Mouse (Mus musculus): Measurements from ENCODE around the gene Iqgap2. TPM values are rescaled to one million over a fixed set of nuclear protein-coding genes. Genes with fewer than 3 reads are reported as not detected.

Gene Iqgap2
- total and polyA plus RNA-seq, 2 experiments from 2014 or later: 0.83 to 1.3 TPM

DNA sequence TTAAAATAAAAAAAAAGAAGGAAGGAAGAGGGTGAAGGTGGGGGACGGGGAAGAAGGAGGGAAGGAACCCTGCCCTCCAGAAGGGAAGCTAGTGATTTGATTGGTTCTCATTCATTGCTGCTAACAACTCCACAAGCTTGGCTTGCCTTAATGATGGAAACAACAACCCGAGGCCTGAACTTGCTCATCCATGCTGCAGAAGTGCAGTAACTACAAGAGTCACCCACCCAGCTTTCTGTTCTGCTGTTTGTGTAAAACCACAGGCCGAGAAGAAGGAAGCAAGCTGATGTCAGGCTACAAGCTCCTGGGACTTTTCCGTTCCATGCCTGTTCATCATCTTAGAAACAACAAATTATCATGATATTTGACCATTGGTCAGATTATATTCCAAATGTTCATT is 176.4 kb downstream of the Iqgap2 start:
- Histone ChIP-seq H3K9ac (replicated peaks; ENCODE audit: low read depth, low read length) (no peak overlapping the region), H3K4me2 (ENCODE audit: low read depth, low read length) (no peak overlapping the region), H3K4me1 (ENCODE audit: control insufficient read depth, insufficient read depth) (no peaks in the 10 kb centered on the region), H3K36me3 (replicated peaks; ENCODE audit: control insufficient read depth, insufficient read depth, low read length) (no peaks in the 10 kb centered on the region), H3K4me3 (ENCODE audit: low read depth, low read length) (no peak overlapping the region), H3K27ac (ENCODE audit: low read depth) (no peak overlapping the region), H3K27me3 (ENCODE audit: control insufficient read depth, insufficient read depth, low read length) (no peaks in the 10 kb centered on the region), H3K9me3 (replicated peaks; ENCODE audit: control insufficient read depth, low read length) (no peaks in the 10 kb centered on the region)
- 59% methylated on average over 4 of the region's 4 CpGs for WGBS
- ATAC-seq (ENCODE audit: insufficient read depth, low read depth): no peak
- DNase-seq (ENCODE audit: low spot score): no peak
- TF ChIP-seq CTCF (IDR thresholded peaks at IDR 0.05; ENCODE audit: low read depth): no peak
- TF ChIP-seq EP300 (IDR thresholded peaks at IDR 0.05; ENCODE audit: low read depth): no peak

DNA sequence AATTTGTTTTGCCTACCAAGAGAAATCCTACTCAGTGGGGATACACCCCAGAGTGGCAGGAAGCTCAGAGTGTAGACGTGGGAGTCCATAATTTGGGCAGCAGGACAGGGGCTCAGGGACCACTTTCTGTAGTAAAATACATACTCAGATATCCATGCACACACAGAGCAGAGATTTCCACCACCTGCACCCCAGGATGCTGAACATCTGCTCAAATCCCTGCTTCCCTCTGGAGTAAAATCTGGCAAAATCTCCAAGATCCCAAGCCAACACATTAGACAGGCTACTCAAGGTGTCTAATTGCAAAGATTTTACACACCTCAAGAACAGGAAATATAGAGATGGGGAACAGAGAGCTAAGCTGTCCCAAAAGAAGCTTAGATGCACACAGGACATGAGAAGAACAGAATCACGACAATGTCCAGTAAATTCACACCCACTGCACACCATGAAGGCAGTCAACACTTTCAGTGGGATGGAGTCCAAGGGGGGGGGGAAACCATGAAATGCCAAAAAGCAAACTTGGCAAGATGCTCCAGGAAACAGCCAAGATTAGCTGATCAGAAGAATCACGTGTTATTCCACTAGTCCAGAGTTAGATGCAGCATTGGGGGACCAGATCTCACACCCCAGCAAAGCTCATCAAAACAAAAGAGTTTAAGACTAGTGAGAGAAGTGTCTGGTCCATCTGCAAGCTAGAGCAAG is 177.3 kb downstream of the Iqgap2 start:
- no peaks in the 10 kb centered on the region for H3K36me3 ChIP-seq (replicated peaks; ENCODE audit: control insufficient read depth, insufficient read depth, low read length)
- no peak for DNase-seq (ENCODE audit: low spot score)
- 39% methylated on average over 3 of the region's 3 CpGs for whole genome bisulfite sequencing
- no peak overlapping the region for H3K4me2 ChIP-seq (ENCODE audit: low read depth, low read length)
- no peaks in the 10 kb centered on the region for H3K27me3 ChIP-seq (ENCODE audit: control insufficient read depth, insufficient read depth, low read length)
- H3K9ac ChIP-seq (replicated peaks; ENCODE audit: low read depth, low read length): no peak overlapping the region
- H3K4me3 ChIP-seq (ENCODE audit: low read depth, low read length): no peak overlapping the region
- no peaks in the 10 kb centered on the region for H3K4me1 ChIP-seq (ENCODE audit: control insufficient read depth, insufficient read depth)
- ATAC-seq (ENCODE audit: insufficient read depth, low read depth): no peak
- no peaks in the 10 kb centered on the region for H3K9me3 ChIP-seq (replicated peaks; ENCODE audit: control insufficient read depth, low read length)
- TF ChIP-seq EP300 (IDR thresholded peaks at IDR 0.05; ENCODE audit: low read depth) (no peak), CTCF (IDR thresholded peaks at IDR 0.05; ENCODE audit: low read depth) (no peak)
- no peak overlapping the region for H3K27ac ChIP-seq (ENCODE audit: low read depth)

DNA sequence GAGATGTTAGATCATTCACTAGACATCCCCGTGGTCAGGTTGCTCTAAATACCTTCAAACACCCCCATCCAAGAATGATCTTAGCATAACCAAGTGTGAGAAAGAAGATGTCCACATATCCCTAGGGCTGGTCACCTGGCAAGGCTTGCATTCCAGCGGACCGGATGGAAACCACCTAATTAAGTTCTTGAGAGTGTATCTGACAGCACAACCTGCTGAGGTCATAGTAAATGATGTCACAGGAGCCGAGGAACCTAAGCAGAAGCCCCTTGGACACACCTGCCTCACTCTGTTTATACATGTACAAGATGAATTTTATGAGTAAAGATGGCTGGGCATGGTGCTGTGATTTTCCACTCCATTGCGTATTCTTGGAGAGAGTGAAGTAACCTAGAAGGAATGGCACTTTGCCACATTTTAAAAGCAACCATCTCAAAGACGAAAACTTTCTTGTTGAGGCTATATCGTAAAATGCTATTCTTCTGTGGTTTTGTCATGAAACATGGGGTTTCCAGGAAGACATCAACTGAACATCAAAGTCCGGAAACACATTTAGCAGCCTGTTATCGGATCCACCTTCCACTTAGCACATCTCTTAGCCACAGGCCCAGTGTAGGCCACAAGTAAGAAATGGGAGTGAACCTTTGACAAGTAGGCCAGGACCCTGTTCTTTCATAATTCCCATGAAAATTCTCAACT is 179.0 kb downstream of the Iqgap2 start:
- H3K9ac ChIP-seq (replicated peaks; ENCODE audit: low read depth, low read length): no peak overlapping the region
- no peak overlapping the region for H3K4me3 ChIP-seq (ENCODE audit: low read depth, low read length)
- H3K27me3 ChIP-seq (ENCODE audit: control insufficient read depth, insufficient read depth, low read length): no peaks in the 10 kb centered on the region
- no peak overlapping the region for H3K27ac ChIP-seq (ENCODE audit: low read depth)
- H3K4me1 ChIP-seq (ENCODE audit: control insufficient read depth, insufficient read depth): no peaks in the 10 kb centered on the region
- no peaks in the 10 kb centered on the region for H3K36me3 ChIP-seq (replicated peaks; ENCODE audit: control insufficient read depth, insufficient read depth, low read length)
- ATAC-seq (ENCODE audit: insufficient read depth, low read depth): no peak
- DNase-seq (ENCODE audit: low spot score): no peak
- H3K9me3 ChIP-seq (replicated peaks; ENCODE audit: control insufficient read depth, low read length): no peaks in the 10 kb centered on the region
- TF ChIP-seq CTCF (IDR thresholded peaks at IDR 0.05; ENCODE audit: low read depth) (no peak), EP300 (IDR thresholded peaks at IDR 0.05; ENCODE audit: low read depth) (no peak)
- H3K4me2 ChIP-seq (ENCODE audit: low read depth, low read length): no peak overlapping the region
- WGBS: 81% methylated on average over 9 of the region's 9 CpGs

- no peak for TF ChIP-seq CTCF (IDR thresholded peaks at IDR 0.05; ENCODE audit: low read depth)
- no peak for TF ChIP-seq EP300 (IDR thresholded peaks at IDR 0.05; ENCODE audit: low read depth)
- Histone ChIP-seq H3K27me3 (ENCODE audit: control insufficient read depth, insufficient read depth, low read length) (no peaks in the 10 kb centered on the region), H3K9me3 (replicated peaks; ENCODE audit: control insufficient read depth, low read length) (no peaks in the 10 kb centered on the region), H3K4me1 (ENCODE audit: control insufficient read depth, insufficient read depth) (no peaks in the 10 kb centered on the region), H3K36me3 (replicated peaks; ENCODE audit: control insufficient read depth, insufficient read depth, low read length) (no peaks in the 10 kb centered on the region), H3K4me2 (ENCODE audit: low read depth, low read length) (no peak overlapping the region), H3K27ac (ENCODE audit: low read depth) (no peak overlapping the region), H3K4me3 (ENCODE audit: low read depth, low read length) (no peak overlapping the region), H3K9ac (replicated peaks; ENCODE audit: low read depth, low read length) (no peak overlapping the region)
- no peak for ATAC-seq (ENCODE audit: insufficient read depth, low read depth)
- no peak for DNase-seq (ENCODE audit: low spot score)
These were observed 179.7 kb downstream of the Iqgap2 start for GRCm38 (mm10) chr13:95712054-95712453.

- ATAC-seq (ENCODE audit: insufficient read depth, low read depth): no peak
- H3K9ac ChIP-seq (replicated peaks; ENCODE audit: low read depth, low read length): no peak overlapping the region
These were observed 186.1 kb downstream of the Iqgap2 start for GRCm38 (mm10) chr13:95705589-95705988.

More at GRCm38 (mm10) chr13:95705589-95705988, 186.1 kb downstream of the Iqgap2 start:
- no peak for DNase-seq (ENCODE audit: low spot score)
- 0 out of 2 replicates have a peak, but pooled peaks cover 3% of the 10 kb centered on the region for H3K4me1 ChIP-seq (ENCODE audit: control insufficient read depth, insufficient read depth)
- H3K4me3 ChIP-seq (ENCODE audit: low read depth, low read length): no peak overlapping the region
- H3K27me3 ChIP-seq (ENCODE audit: control insufficient read depth, insufficient read depth, low read length): no peaks in the 10 kb centered on the region
- TF ChIP-seq EP300 (IDR thresholded peaks at IDR 0.05; ENCODE audit: low read depth) (no peak), CTCF (IDR thresholded peaks at IDR 0.05; ENCODE audit: low read depth) (no peak)
- H3K36me3 ChIP-seq (replicated peaks; ENCODE audit: control insufficient read depth, insufficient read depth, low read length): no peaks in the 10 kb centered on the region
- no peak overlapping the region for H3K27ac ChIP-seq (ENCODE audit: low read depth)
- H3K4me2 ChIP-seq (ENCODE audit: low read depth, low read length): no peak overlapping the region
- no peaks in the 10 kb centered on the region for H3K9me3 ChIP-seq (replicated peaks; ENCODE audit: control insufficient read depth, low read length)
- 88% methylated on average over 6 of the region's 6 CpGs for WGBS

All from heart, postnatal 0 days (tissue).